Mouse (Mus musculus) testis, adult 2 months (tissue): ENCODE measurements around the gene Rasip1.
"Not testable (repeated sequence)": the region's sequence is repeated elsewhere in the genome, so short reads cannot be mapped to it uniquely, and the experiment has no call there.

ENCODE experiments used
- CTCF ChIP-seq: fragments of 200-500 bp; IDR thresholded peaks from 2 replicates; pipeline ENCODE4 v1.5.1; 2012; ENCODE audit warnings: low read depth, mild to moderate bottlenecking, inconsistent platforms, low read length, moderate library complexity; ENCODE audit not compliant: control insufficient read depth, insufficient read depth, insufficient replicate concordance
- POLR2A ChIP-seq: fragments of 200-500 bp; IDR thresholded peaks from 2 replicates; pipeline ENCODE4 v1.6.1; 2012; ENCODE audit warnings: low read depth, mild to moderate bottlenecking, inconsistent platforms, low read length, moderate library complexity; ENCODE audit not compliant: control insufficient read depth

DNA sequence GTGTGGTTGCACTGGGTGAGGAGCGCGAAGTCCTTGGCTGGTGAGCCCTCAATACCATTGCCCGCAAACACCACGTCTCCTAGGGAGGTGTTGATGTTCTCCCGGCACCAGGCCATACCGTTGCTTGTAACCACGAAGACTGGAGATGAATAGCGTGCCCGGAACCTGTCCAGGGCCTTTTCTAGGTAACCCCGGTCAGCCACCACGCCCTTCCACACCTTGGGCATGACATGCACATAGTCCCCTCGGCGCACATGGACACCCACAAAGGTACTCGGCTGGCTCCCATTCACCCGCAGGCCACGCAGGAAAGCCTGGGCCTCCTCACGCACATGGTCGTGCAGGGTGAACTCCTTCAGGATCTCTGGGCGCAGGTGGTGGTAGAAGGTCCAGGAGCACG lies 23.2 kb downstream of the Rasip1 start:
- not testable (repeated sequence) for TF ChIP-seq CTCF, POLR2A
